Mouse (Mus musculus) heart, adult 2 months (tissue): ENCODE results near the gene Ndufb3. TPM values are rescaled to one million over a fixed set of nuclear protein-coding genes. Genes with fewer than 3 reads are reported as not detected.
"Not testable (repeated sequence)": the region's sequence is repeated elsewhere in the genome, so short reads cannot be mapped to it uniquely, and the experiment has no call there.

ENCODE experiments used
- DNase-seq, 2 experiments: peaks; one replicate each; pipeline ENCODE4 v3.0.0; 2021
- H3K27ac ChIP-seq: fragments of 200-600 bp; 2 replicates; pipeline ENCODE4 v1.8.1; 2022
- H3K27me3 ChIP-seq: fragments of 200-500 bp; 2 replicates; pipeline ENCODE4 v1.6.1; 2012; ENCODE audit warnings: mild to moderate bottlenecking, low read length, inconsistent platforms, mixed read lengths; ENCODE audit not compliant: control insufficient read depth, insufficient read depth
- H3K36me3 ChIP-seq: fragments of 200-500 bp; 2 replicates; pipeline ENCODE4 v1.6.1; 2012; ENCODE audit warnings: low read length, inconsistent platforms; ENCODE audit not compliant: control insufficient read depth, insufficient read depth
- H3K4me1 ChIP-seq: fragments of 200-500 bp; 2 replicates; pipeline ENCODE4 v1.6.1; 2011; ENCODE audit warnings: low read length; ENCODE audit not compliant: control insufficient read depth, insufficient read depth
- H3K4me3 ChIP-seq: fragments of 200-600 bp; 2 replicates; pipeline ENCODE4 v1.8.1; 2022
- H3K79me2 ChIP-seq: fragments of 200-500 bp; replicated peaks from 2 replicates; pipeline ENCODE4 v1.6.1; 2012; ENCODE audit warnings: mild to moderate bottlenecking, inconsistent platforms, low read length, moderate library complexity, mixed read lengths; ENCODE audit not compliant: control insufficient read depth, insufficient read depth
- H3K9ac ChIP-seq: fragments of 200-500 bp; 2 replicates; pipeline ENCODE4 v1.6.1; 2012; ENCODE audit warnings: low read depth, mild to moderate bottlenecking, control low read depth, inconsistent platforms, low read length, mixed read lengths
- CTCF ChIP-seq: fragments of 200-600 bp; IDR thresholded peaks from 2 replicates; pipeline ENCODE4 v1.8.1; 2022; ENCODE audit warnings: antibody characterized with exemption, mild to moderate bottlenecking, moderate library complexity
- EP300 ChIP-seq: fragments of 200-500 bp; IDR thresholded peaks from 2 replicates; pipeline ENCODE4 v1.6.1; 2011; ENCODE audit warnings: low read depth, low read length, control low read depth; ENCODE audit not compliant: insufficient read depth
- POLR2A ChIP-seq: fragments of 200-500 bp; IDR thresholded peaks from 2 replicates; pipeline ENCODE4 v1.6.1; 2011; ENCODE audit warnings: mild to moderate bottlenecking, low read depth, low read length, control low read depth; ENCODE audit not compliant: insufficient read depth
- WGBS: fragments of 180-500 bp; shearing (Covaris S2); methylation state at CpG from one replicate; pipeline ENCODE4 v1.1.7; 2018; 5-methylcytosine and 5-hydroxymethylcytosine counted together
- intact Hi-C: fragments of 180-260 bp; cut with DNase I; formaldehyde crosslinking; loops from one replicate; pipeline ENCODE4 v1.15.1; 2025
- polyA plus RNA-seq: library from polyadenylated mRNA; depleted of rRNA; stranded (reverse); fragments of >200 nt; gene quantifications from 2 replicates; pipeline ENCODE4 v1.2.3, GENCODE M21; 2012
- total RNA-seq, 2 experiments: library from RNA; stranded (reverse); gene quantifications; 2 replicates each; pipeline ENCODE4 v1.2.3; 2021

Gene Ndufb3
- total and polyA plus RNA-seq, 3 experiments = 201 to 322 (median 278) TPM

DNA sequence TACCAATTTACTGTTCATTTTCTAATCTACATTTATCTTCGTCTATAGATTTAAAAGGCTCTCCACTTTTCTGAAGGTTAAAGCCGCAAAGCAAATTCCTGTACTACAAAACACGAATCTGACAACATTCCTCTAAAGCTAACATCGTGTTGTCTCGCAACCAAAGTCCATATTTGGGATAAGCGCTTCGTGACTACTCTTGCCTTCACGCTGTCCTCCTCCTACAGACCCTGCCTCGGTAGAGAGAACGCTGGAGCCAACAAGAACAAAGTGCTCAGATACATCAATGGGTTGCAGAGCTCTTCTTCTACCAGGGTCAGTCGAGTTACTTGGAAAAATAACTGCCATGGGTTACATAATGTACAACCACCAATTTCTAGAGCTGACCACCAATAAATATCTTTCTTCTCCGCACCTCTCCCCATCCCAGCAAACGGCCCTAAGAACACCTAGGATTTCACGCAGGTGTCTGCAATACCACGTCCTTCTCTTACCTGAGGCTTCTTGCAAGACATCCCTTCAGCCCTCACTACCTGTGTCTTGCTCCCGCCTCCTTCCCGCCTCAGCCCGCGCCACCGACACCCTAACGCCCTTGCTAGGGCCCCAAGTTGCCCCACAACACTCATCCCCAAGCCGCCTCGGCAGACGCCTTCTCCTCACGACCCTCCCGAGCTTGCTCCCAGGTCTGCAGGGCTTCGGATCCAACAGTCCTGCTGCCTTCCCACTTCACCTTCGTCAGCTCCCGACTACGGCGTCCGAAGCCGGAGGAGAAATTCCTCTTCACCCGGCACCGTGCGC is 612 bp upstream of the Ndufb3 start:
- peak overlapping the region; percentile 79 for H3K9ac ChIP-seq
- H3K4me1 ChIP-seq = peaks cover 1% of the 10 kb centered on the region; the same call in 1 of the 2 replicates
- peak overlapping the region; percentile 99 for H3K27ac ChIP-seq
- peaks cover 4% of the 10 kb centered on the region; the same call in 1 of the 2 replicates for H3K36me3 ChIP-seq
- peaks cover 2% of the 10 kb centered on the region for H3K79me2 ChIP-seq
- WGBS = 3% methylated on average over 36 of the region's 36 CpGs
- no peaks in the 10 kb centered on the region for H3K27me3 ChIP-seq
- intact Hi-C loops = loop anchor here (2.0 to 5.0 kb wide), 3 partner anchors 67 to 127 kb away; partner anchors contain the start of genes Cflar and Orc2
- DNase-seq = no peak
- peak overlapping the region; percentile 96 for H3K4me3 ChIP-seq
- TF ChIP-seq EP300 = no peak
- no peak for TF ChIP-seq CTCF
- no peak for TF ChIP-seq POLR2A

DNA sequence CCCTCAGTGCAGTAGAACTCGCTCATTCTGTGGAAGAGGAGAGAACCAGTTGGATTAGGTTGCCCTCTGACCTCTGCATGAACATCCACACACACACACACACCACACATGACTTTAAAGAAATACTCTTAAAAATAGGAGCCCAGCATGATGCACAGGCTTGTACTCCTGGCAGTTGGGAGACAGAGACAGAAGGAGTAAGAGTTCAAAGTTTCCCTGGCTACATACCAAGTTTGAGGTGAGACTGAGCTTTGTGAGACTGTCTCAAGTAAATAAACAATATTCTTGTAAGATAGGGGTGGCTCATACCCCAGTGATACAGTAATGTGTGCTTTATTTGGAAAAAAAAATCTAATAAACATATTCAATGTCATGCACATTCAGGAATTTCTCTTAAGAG is 1.3 kb downstream of the Ndufb3 start:
- TF ChIP-seq EP300 = no peak
- TF ChIP-seq POLR2A = no peak
- no peak for TF ChIP-seq CTCF
- Histone ChIP-seq H3K36me3 (peaks cover 4% of the 10 kb centered on the region; the same call in 1 of the 2 replicates), H3K27ac (no peak overlapping the region), H3K27me3 (no peaks in the 10 kb centered on the region), H3K79me2 (peaks cover 2% of the 10 kb centered on the region), H3K4me1 (peaks cover 1% of the 10 kb centered on the region; the same call in 1 of the 2 replicates), H3K4me3 (peak overlapping the region; percentile 96; the same call in 1 of the 2 replicates), H3K9ac (no peak overlapping the region)
- no peak for DNase-seq
- WGBS = 54% methylated on average over 1 of the region's 1 CpGs
- intact Hi-C loops = loop anchor here (2.0 to 5.0 kb wide), 3 partner anchors 65 to 125 kb away; partner anchors contain the start of genes Cflar and Orc2

DNA sequence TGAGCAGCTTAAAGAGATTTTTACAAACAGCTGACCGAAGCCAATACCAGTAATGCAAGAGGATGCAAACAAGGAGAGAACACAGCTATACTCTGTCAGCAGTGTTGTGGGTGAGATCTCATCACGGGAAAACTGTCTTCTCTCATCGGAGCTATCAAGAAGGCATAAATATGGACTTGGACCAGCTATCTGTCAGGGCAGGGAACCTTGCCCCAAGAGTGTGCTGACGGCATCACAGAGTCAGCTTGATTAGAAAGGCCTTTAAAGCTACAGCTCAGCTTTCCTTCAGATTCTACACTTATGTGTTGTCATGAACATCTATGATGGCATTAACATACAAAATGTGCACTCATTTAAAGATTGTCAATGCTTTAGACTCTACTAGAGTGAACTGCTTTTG is 16.5 kb downstream of the Ndufb3 start:
- intact Hi-C loops = no loop called here
- WGBS = 60% methylated on average over 4 of the region's 4 CpGs
- Histone ChIP-seq H3K79me2 (no peaks in the 10 kb centered on the region), H3K9ac (no peak overlapping the region), H3K36me3 (no peaks in the 10 kb centered on the region), H3K27ac (no peak overlapping the region), H3K4me3 (no peak overlapping the region), H3K27me3 (no peaks in the 10 kb centered on the region), H3K4me1 (no peaks in the 10 kb centered on the region)
- TF ChIP-seq EP300 = no peak
- TF ChIP-seq CTCF = no peak
- no peak for TF ChIP-seq POLR2A
- no peak for DNase-seq

DNA sequence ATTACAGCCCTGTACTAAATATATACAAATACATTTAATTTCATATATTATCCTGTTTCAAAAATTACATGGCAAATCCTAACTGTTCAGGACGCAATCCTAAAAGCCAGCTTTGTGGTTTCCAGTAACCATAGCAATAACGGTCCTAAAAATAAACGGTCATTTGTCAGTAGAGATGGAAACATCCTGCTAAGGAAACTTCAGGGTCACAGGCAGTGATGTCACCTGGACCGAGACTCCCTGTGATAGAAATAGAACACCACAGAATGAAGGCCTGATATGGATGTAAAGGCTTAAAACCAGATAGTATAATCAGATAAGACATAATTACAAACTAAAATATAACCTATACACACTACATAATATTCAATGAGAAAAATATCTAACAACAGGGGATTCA is 17.6 kb downstream of the Ndufb3 start:
- no peak overlapping the region for H3K4me3 ChIP-seq
- 12% methylated on average over 4 of the region's 4 CpGs for WGBS
- H3K4me1 ChIP-seq = no peaks in the 10 kb centered on the region
- H3K27me3 ChIP-seq = no peaks in the 10 kb centered on the region
- H3K36me3 ChIP-seq = no peaks in the 10 kb centered on the region
- no peak for DNase-seq
- intact Hi-C loops = no loop called here
- H3K27ac ChIP-seq = no peak overlapping the region
- no peaks in the 10 kb centered on the region for H3K79me2 ChIP-seq
- TF ChIP-seq EP300 (no peak), CTCF (no peak), POLR2A (no peak)
- no peak overlapping the region for H3K9ac ChIP-seq

DNA sequence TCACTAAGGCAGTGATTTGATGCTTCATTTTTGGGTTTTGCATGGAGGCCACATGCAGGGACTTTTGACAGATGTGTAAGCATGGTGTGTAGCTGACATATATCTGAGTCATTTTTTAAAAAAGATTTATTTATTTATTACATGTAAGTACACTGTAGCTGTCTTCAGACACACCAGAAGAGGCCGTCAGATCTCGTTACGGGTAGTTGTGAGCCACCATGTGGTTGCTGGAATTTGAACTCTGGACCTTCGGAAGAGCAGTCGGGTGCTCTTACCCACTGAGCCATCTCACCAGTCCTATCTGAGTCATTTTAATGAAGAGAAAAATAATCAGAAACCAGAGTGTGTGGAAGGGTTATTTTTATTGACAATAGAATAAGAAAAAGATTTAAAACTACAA is 23.4 kb downstream of the Ndufb3 start:
- H3K4me1 ChIP-seq, H3K9ac ChIP-seq, DNase-seq, H3K79me2 ChIP-seq, H3K36me3 ChIP-seq, H3K27me3 ChIP-seq, H3K27ac ChIP-seq, H3K4me3 ChIP-seq, intact Hi-C loops: not testable (repeated sequence)
- 89% methylated on average over 5 of the region's 5 CpGs for WGBS

DNA sequence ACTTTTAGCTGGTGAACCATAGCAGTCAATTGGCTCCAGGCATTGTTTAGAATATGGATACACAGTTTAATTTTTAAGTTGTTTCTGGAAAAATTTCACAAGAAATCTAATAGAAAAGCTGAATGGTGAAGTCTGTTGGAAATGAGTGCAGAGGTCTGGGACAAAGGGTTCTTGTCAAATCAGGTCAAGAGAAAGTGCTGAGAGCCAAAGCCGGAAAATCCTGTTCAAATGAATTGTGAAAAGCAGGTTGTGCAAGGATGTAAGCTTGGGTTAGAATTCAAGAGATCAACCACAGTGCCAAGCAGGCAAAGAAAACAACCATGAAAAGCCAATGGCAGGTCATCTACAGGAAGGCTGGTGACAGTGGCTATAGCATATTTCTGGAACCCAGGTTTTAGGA is 24.0 kb downstream of the Ndufb3 start:
- Histone ChIP-seq H3K4me1 (no peaks in the 10 kb centered on the region), H3K27ac (no peak overlapping the region), H3K4me3 (no peak overlapping the region), H3K9ac (no peak overlapping the region), H3K36me3 (no peaks in the 10 kb centered on the region; the same call in 1 of the 2 replicates), H3K79me2 (no peaks in the 10 kb centered on the region), H3K27me3 (no peaks in the 10 kb centered on the region)
- TF ChIP-seq CTCF (no peak), POLR2A (no peak), EP300 (no peak)
- no peak for DNase-seq
- 78% methylated on average over 1 of the region's 1 CpGs for WGBS
- intact Hi-C loops = no loop called here
